Mouse (Mus musculus) small intestine, adult 2 months (tissue): ENCODE measurements around the gene Neurod2. TPM values are rescaled to one million over a fixed set of nuclear protein-coding genes. Genes with fewer than 3 reads are reported as not detected.
A peak's percentile ranks its signal among the peaks of the same experiment; 100 is the strongest.

Experiments
- H3K27ac ChIP-seq: fragments of 200-500 bp; 2 replicates; pipeline ENCODE4 v1.5.1; 2012; ENCODE audit warnings: low read depth, low read length, control low read depth, inconsistent platforms; ENCODE audit not compliant: insufficient read depth
- H3K27me3 ChIP-seq: fragments of 200-500 bp; 2 replicates; pipeline ENCODE4 v1.6.1; 2012; ENCODE audit warnings: mild to moderate bottlenecking, moderate library complexity, low read length, inconsistent platforms; ENCODE audit not compliant: control insufficient read depth, insufficient read depth
- H3K36me3 ChIP-seq: fragments of 200-500 bp; 2 replicates; pipeline ENCODE4 v1.6.1; 2012; ENCODE audit warnings: mild to moderate bottlenecking, low read length, control low read depth, inconsistent platforms; ENCODE audit not compliant: control insufficient read depth, insufficient read depth
- H3K4me1 ChIP-seq: fragments of 200-500 bp; 2 replicates; pipeline ENCODE4 v1.6.1; 2012; ENCODE audit warnings: low read length, inconsistent platforms, mixed read lengths; ENCODE audit not compliant: control insufficient read depth, insufficient read depth, insufficient read length
- H3K4me3 ChIP-seq: fragments of 200-500 bp; 2 replicates; pipeline ENCODE4 v1.5.1; 2012; ENCODE audit warnings: low read depth, mild to moderate bottlenecking, control low read depth, inconsistent platforms, low read length, moderate library complexity
- CTCF ChIP-seq: fragments of 200-500 bp; IDR thresholded peaks from 2 replicates; pipeline ENCODE4 v1.5.1; 2012; ENCODE audit warnings: low read depth, mild to moderate bottlenecking, control low read depth, inconsistent platforms, low read length, moderate library complexity, mixed read lengths; ENCODE audit not compliant: insufficient replicate concordance, insufficient read length; ENCODE audit errors: extremely low read depth
- POLR2A ChIP-seq: fragments of 200-500 bp; IDR thresholded peaks from 2 replicates; pipeline ENCODE4 v1.6.1; 2012; ENCODE audit warnings: low read depth, mild to moderate bottlenecking, control low read depth, inconsistent platforms, low read length, moderate library complexity
- WGBS: fragments of 180-500 bp; shearing (Covaris S2); methylation state at CpG from one replicate; pipeline ENCODE4 v1.1.7; 2018; 5-methylcytosine and 5-hydroxymethylcytosine counted together
- polyA plus RNA-seq: library from polyadenylated mRNA; depleted of rRNA; stranded (reverse); fragments of >200 nt; gene quantifications from 2 replicates; pipeline ENCODE4 v1.2.3, GENCODE M21; 2012; rRNA removed

Neurod2 gene
- polyA plus RNA-seq, result 0.11 and 0.13 TPM in 2 replicates

DNA sequence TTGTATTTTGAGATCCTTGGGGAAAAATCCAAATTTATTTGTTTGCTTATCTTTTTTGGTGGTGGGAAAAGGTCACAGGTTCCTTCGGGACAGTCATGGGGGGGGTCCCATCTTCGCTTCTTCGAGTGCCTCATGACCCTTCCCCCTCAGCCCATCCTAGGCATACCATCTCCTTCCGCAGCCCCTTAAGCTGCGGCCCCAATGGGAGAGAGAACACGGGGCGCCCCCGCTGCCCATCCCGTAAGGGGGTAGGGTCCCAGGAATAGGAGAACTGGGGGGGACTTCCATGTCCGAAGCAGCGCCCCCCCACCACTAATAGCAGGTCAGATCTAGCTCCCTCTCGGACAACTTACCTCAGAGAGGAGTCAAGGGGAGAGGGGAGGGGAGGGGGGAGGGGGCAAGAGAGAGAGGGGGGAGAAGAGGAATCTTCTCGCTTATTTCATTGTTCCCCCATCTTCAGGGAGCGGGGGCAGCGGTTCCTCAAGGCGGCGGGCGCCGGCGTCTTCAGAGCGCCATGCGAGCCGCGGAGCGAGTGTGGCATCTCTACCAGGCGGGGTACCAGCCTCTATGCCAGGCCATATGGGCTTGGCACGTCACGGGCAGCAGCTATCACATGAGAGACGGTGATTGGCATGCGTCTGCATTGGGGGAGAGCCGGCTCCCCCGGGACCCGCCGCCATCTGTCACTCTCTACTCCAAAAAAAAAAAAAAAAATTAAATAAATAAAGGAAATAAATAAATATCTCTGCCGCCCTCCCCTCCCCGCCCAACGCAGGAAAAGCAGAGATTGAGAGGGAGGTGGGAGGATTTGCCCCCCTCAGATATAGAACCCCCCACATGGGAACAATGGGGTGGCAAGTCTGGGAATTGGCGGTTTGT, at the start of gene Neurod2:
TSS of gene Neurod2 (minus strand) at position 568 of the 879 bp plus-strand sequence.
- TF ChIP-seq POLR2A (no peak), CTCF (no peak)
- Histone ChIP-seq H3K27ac (no peak within 1 kb of the TSS), H3K36me3 (no peaks in the 10 kb centered on the region), H3K4me3 (peak within 1 kb of the TSS; percentile 46), H3K27me3 (peaks cover 86% of the 10 kb centered on the region), H3K4me1 (peaks cover 19% of the 10 kb centered on the region)
- WGBS, result 5% methylated on average over 38 of the region's 38 CpGs

DNA sequence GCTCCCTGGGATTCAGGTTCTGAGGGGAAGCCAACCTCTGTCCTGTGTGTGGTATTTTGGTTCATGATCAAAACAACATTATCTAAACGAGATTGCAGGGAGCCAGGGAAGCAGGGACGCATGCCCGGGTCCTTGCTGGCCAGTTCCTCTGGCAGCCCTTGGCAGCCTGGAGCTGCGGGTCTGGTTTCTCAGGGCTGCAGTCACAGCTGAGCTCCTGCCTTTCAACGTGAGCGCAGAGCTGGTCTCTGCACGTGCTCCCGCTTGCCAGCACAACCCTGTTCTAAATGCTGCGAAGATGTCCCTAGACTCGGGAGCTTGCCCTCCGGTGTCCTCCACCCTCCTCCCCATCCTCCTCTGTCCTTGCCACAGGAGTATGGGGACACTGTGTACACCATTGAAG, 48.3 kb upstream of the Neurod2 start:
- Histone ChIP-seq H3K4me3 (no peak overlapping the region), H3K4me1 (no peaks in the 10 kb centered on the region), H3K27ac (no peak overlapping the region), H3K36me3 (peaks cover 63% of the 10 kb centered on the region), H3K27me3 (no peaks in the 10 kb centered on the region)
- 78% methylated on average over 11 of the region's 11 CpGs for WGBS
- TF ChIP-seq POLR2A, result no peak

DNA sequence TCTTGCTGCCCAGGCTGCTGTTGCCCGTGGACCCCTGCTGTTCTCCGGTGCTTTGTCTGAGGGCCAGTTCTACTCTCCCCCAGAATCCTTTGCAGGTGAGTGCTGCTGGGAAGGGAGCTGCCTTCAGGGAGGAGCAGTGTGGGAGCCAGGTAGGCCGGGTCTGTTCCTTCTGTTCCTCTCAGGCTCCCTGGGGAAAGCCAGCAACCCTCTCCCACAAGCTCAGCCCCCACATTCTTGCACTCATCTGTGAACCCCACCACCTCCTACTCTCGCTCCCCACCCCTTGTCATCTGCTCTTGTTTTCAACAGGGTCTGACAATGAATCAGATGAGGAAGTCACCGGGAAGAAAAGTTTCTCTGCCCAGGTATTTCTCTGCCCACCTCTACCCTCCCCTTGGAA, 47.3 kb upstream of the Neurod2 start:
- H3K27me3 ChIP-seq, result no peaks in the 10 kb centered on the region
- TF ChIP-seq CTCF, result no peak
- 82% methylated on average over 5 of the region's 5 CpGs for WGBS
- no peak overlapping the region for H3K27ac ChIP-seq
- H3K4me3 ChIP-seq, result no peak overlapping the region
- no peaks in the 10 kb centered on the region for H3K4me1 ChIP-seq
- H3K36me3 ChIP-seq, result peaks cover 63% of the 10 kb centered on the region

DNA sequence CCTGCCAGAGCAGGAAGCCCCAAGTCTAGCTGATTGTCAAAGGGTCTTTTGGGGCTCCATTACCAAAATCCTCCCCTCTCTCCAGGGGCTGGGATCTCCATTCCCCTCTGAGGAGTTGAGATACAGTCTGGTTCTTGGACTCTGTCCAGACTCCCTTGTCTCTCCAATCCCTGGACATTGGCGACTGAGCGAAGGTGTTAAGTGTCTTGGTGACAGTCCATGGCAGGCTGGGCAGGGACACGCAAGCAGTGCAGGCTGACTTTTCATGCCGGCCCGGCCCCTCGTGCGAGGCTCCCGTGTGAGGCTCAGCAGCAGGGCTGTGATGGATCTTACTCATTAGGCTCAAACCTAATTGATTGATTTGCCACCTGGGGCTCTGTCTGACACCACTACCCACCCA, 44.8 kb upstream of the Neurod2 start:
- Histone ChIP-seq H3K27ac (no peak overlapping the region), H3K4me1 (no peaks in the 10 kb centered on the region), H3K36me3 (peaks cover 48% of the 10 kb centered on the region), H3K4me3 (no peak overlapping the region), H3K27me3 (no peaks in the 10 kb centered on the region)
- TF ChIP-seq CTCF (no peak), POLR2A (no peak)
- WGBS, result 90% methylated on average over 8 of the region's 8 CpGs

DNA sequence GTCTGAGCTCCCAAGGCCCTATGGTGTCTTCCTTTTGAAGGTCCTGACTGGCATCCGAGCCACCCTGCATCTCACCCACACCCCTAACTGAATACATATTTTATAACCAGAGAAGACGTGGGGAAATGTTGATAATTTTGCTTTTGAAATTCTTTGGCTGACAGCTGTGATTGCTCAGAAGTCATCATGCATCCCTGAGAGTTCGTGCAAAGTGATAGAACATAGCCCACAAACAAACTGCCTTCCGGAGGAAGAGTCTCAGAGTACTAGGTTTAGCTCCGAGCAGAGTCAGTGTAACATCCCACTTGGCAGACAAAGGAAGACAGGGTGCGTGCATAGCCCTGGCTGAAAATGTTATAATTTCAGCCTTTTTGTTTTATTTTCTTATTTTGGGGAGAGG, 43.8 kb upstream of the Neurod2 start:
- 92% methylated on average over 6 of the region's 6 CpGs for WGBS
- Histone ChIP-seq H3K27ac (no peak overlapping the region), H3K4me1 (no peaks in the 10 kb centered on the region), H3K4me3 (no peak overlapping the region), H3K36me3 (peaks cover 38% of the 10 kb centered on the region), H3K27me3 (no peaks in the 10 kb centered on the region)
- TF ChIP-seq CTCF (no peak), POLR2A (no peak)

DNA sequence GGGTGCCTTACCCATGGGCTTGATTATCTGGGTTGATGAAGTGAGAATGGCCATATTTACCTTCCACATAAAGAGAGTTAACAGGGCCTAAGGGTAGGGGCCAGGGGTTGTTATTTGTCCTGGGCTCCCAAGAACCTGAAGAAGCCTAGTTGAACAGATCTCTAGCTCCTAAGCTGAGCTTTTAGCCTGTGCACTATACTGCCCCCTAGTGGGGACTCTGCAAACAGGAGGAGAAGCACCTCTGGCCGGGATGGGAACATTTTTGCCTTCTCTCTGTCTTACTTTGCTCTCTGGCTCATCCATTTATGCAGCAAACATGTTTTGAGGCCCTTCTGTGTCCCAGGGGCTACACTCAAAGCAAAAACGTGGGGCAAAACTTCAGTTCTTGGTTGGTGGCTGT, 43.0 kb upstream of the Neurod2 start:
- no peaks in the 10 kb centered on the region for H3K4me1 ChIP-seq
- WGBS, result 6% methylated on average over 2 of the region's 2 CpGs

DNA sequence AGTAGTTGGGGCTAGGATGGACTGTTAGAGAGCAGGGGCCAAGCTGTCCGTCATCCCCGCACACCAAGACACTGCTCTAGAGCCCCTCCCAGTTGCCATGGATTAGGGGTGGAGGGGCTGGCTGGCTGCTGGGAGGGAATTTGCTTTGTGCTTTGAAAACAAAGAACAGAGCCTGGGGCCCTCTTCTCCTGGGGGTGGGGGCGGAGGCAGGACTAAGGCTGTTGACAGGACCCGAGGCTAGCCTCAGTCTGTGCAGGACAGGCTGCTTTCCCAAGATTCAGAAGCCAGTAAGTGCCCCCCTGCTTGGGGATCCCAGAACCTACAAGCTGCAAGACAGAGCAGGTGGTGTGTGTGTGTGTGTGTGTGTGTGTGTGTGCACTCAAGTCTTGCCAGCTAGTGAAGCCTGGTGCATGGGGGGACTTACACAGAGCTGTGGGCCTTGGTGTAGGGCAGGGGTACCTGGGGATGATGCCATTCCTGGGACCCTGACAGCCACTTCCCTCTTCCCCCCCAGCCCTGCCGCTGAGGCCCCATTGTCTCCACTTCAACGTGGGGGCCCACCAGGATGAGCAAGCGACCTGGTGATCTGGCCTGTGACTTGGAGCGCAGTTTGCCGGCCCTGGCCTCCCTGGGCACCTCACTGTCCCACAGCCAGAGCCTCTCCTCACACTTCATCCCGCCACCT, 42.2 kb upstream of the Neurod2 start:
- TF ChIP-seq CTCF (no peak), POLR2A (no peak)
- Histone ChIP-seq H3K4me1 (no peaks in the 10 kb centered on the region), H3K36me3 (peaks cover 24% of the 10 kb centered on the region), H3K27ac (no peak overlapping the region), H3K4me3 (no peak overlapping the region), H3K27me3 (no peaks in the 10 kb centered on the region)
- 77% methylated on average over 10 of the region's 10 CpGs for WGBS

More for the DNA sequence above, 43.0 kb upstream of the Neurod2 start:
- no peak for TF ChIP-seq POLR2A
- peak; percentile 90; the same call in 1 of the 2 replicates for TF ChIP-seq CTCF
- H3K27ac ChIP-seq, result no peak overlapping the region
- no peak overlapping the region for H3K4me3 ChIP-seq
- no peaks in the 10 kb centered on the region for H3K27me3 ChIP-seq
- peaks cover 31% of the 10 kb centered on the region for H3K36me3 ChIP-seq
